Mouse (Mus musculus) olfactory bulb, adult 2 months (tissue): ENCODE data around the gene Kif13a.

ENCODE experiments used
- CTCF ChIP-seq: fragments of 200-500 bp; IDR thresholded peaks from 2 replicates; pipeline ENCODE4 v1.5.1; 2012; ENCODE audit warnings: low read depth, mild to moderate bottlenecking, low read length, moderate library complexity; ENCODE audit not compliant: insufficient read depth
- POLR2A ChIP-seq: fragments of 200-500 bp; IDR thresholded peaks from 2 replicates; pipeline ENCODE4 v1.6.1; 2012; ENCODE audit warnings: mild to moderate bottlenecking, low read depth, low read length, moderate library complexity; ENCODE audit not compliant: insufficient read depth

- TF ChIP-seq CTCF, result no peak
- no peak for TF ChIP-seq POLR2A
Measured at GRCm38 (mm10) chr13:46908387-46908786, 21.3 kb downstream of the Kif13a start.
